Mouse (Mus musculus): ENCODE data around the gene Nme3.

- TF ChIP-seq POLR2A (IDR thresholded peaks at IDR 0.05; ENCODE audit: control insufficient read depth, low read depth, low read length) (no peak), CTCF (IDR thresholded peaks at IDR 0.05; ENCODE audit: control insufficient read depth, insufficient read depth, insufficient replicate concordance, low read depth, low read length) (no peak)
Observed at GRCm38 (mm10) chr17:24873695-24874404, 22.4 kb upstream of the Nme3 start.
